Mouse (Mus musculus) heart, embryonic 15.5 days (tissue): Measurements from ENCODE around the gene Tnip3. TPM values are rescaled to one million over a fixed set of nuclear protein-coding genes. Genes with fewer than 3 reads are reported as not detected.
A peak's percentile ranks its signal among the peaks of the same experiment; 100 is the strongest.

Experiments
- ATAC-seq: fragments of 200-750 bp; cut with Nextera tagmentation; replicated peaks from 2 replicates; pipeline ENCODE4 v1.8.0; 2017; ENCODE audit warnings: low read depth, moderate TSS enrichment; ENCODE audit not compliant: insufficient number of reproducible peaks, insufficient read depth, low FRiP score
- H3K27ac ChIP-seq: fragments of 300-500 bp; sonication (generic); 2 replicates; pipeline ENCODE4 v1.5.1; 2015; ENCODE audit warnings: mild to moderate bottlenecking, inconsistent platforms
- H3K27me3 ChIP-seq: fragments of 300-500 bp; sonication (generic); 2 replicates; pipeline ENCODE4 v1.6.1; 2015; ENCODE audit warnings: inconsistent platforms
- H3K36me3 ChIP-seq: fragments of 300-500 bp; sonication (generic); 2 replicates; pipeline ENCODE4 v1.6.1; 2015; ENCODE audit warnings: mild to moderate bottlenecking, inconsistent platforms
- H3K4me1 ChIP-seq: fragments of 300-500 bp; sonication (generic); replicated peaks from 2 replicates; pipeline ENCODE4 v1.6.1; 2015; ENCODE audit warnings: inconsistent platforms
- H3K4me2 ChIP-seq: fragments of 300-500 bp; sonication (generic); 2 replicates; pipeline ENCODE4 v1.6.1; 2015; ENCODE audit warnings: inconsistent platforms, mild to moderate bottlenecking, moderate library complexity
- H3K4me3 ChIP-seq: fragments of 300-500 bp; sonication (generic); 2 replicates; pipeline ENCODE4 v1.5.1; 2015; ENCODE audit warnings: mild to moderate bottlenecking, inconsistent platforms
- H3K9ac ChIP-seq: fragments of 300-500 bp; sonication (generic); 2 replicates; pipeline ENCODE4 v1.6.1; 2015; ENCODE audit warnings: mild to moderate bottlenecking, inconsistent platforms
- H3K9me3 ChIP-seq: fragments of 300-500 bp; sonication (generic); replicated peaks from 2 replicates; pipeline ENCODE4 v1.6.1; 2016; ENCODE audit warnings: inconsistent platforms
- WGBS: fragments of 180-500 bp; shearing (Covaris S2); methylation state at CpG from one replicate; pipeline ENCODE4 v1.1.7; 2015; ENCODE audit warnings: mixed read lengths; 5-methylcytosine and 5-hydroxymethylcytosine counted together
- polyA plus RNA-seq: library from polyadenylated mRNA; unstranded; fragments of >200 nt; fragmentation: Nextera tagmentation; extraction: Ambion mirVana; gene quantifications from 2 replicates; pipeline ENCODE4 v1.2.1, GENCODE M21; 2015

Tnip3 gene
- polyA plus RNA-seq, 1 experiment from 2014 or later, result 1.1 TPM

- H3K4me2 ChIP-seq, result no peak overlapping the region
- no peak overlapping the region for H3K9ac ChIP-seq
- H3K27ac ChIP-seq, result peak overlapping the region; percentile 75
- no peaks in the 10 kb centered on the region for H3K36me3 ChIP-seq
- ATAC-seq, result peak; percentile 85
- no peak overlapping the region for H3K4me3 ChIP-seq
- no peaks in the 10 kb centered on the region for H3K27me3 ChIP-seq
- peaks cover 12% of the 10 kb centered on the region for H3K4me1 ChIP-seq
- H3K9me3 ChIP-seq, result no peaks in the 10 kb centered on the region
Measured at GRCm38 (mm10) chr6:65611834-65612233, 86.7 kb downstream of the Tnip3 start.

GRCm38 (mm10) chr6:65613924-65614585 lies 88.9 kb downstream of the Tnip3 start:
- H3K36me3 ChIP-seq, result no peaks in the 10 kb centered on the region
- no peak overlapping the region for H3K27ac ChIP-seq
- no peak overlapping the region for H3K4me3 ChIP-seq
- no peaks in the 10 kb centered on the region for H3K27me3 ChIP-seq
- H3K9ac ChIP-seq, result no peak overlapping the region
- H3K9me3 ChIP-seq, result no peaks in the 10 kb centered on the region
- peaks cover 12% of the 10 kb centered on the region for H3K4me1 ChIP-seq
- ATAC-seq, result no peak
- no peak overlapping the region for H3K4me2 ChIP-seq

- 63% methylated on average over 4 of the region's 4 CpGs for WGBS
- Histone ChIP-seq H3K4me1 (peaks cover 12% of the 10 kb centered on the region), H3K4me2 (no peak overlapping the region), H3K36me3 (no peaks in the 10 kb centered on the region), H3K9ac (no peak overlapping the region), H3K9me3 (no peaks in the 10 kb centered on the region), H3K27me3 (no peaks in the 10 kb centered on the region), H3K4me3 (no peak overlapping the region), H3K27ac (no peak overlapping the region)
- ATAC-seq, result no peak
Measured at GRCm38 (mm10) chr6:65615641-65616040, 90.5 kb downstream of the Tnip3 start.

- no peak overlapping the region for H3K4me2 ChIP-seq
- H3K9ac ChIP-seq, result no peak overlapping the region
- H3K36me3 ChIP-seq, result no peaks in the 10 kb centered on the region
- no peak overlapping the region for H3K4me3 ChIP-seq
- H3K27me3 ChIP-seq, result no peaks in the 10 kb centered on the region
- no peak overlapping the region for H3K27ac ChIP-seq
- ATAC-seq, result no peak
- H3K4me1 ChIP-seq, result peaks cover 5% of the 10 kb centered on the region; the same call in 1 of the 2 replicates
- no peaks in the 10 kb centered on the region for H3K9me3 ChIP-seq
Measured at GRCm38 (mm10) chr6:65621260-65621659, 96.1 kb downstream of the Tnip3 start.

DNA sequence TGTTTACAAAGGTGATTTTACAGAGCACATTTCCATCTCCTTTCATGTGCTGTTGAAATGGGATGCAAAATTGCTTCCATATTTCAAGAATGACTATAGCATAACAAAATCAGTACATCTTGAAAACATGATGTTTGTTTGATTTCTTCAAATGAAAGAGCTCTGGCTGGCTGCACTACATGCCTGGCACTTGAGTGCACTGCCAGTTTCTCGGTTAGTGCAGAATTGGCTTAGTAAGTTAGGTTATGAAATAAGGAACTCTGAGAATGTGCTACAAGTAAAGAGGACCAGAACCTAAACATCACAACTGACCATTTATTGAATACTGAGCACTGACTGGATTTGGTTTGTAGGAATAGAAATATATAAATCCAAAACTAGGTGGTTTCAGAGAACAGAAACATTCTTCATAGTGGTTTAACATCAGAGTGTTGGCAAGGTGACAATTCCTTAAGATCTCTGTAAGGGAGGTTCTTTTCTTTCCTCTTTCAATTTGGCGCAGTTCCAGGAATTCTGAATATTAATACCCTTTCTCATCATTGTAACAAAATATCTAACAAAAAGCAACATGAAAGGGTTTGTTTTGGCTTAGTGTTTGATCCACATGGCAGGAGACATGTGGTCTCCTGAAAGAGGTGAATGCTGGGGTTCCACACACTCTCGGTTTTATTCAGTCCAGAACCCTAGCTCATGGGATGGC lies 98.1 kb downstream of the Tnip3 start:
- ATAC-seq, result no peak
- H3K27me3 ChIP-seq, result no peaks in the 10 kb centered on the region
- H3K27ac ChIP-seq, result no peak overlapping the region
- H3K4me3 ChIP-seq, result no peak overlapping the region
- H3K36me3 ChIP-seq, result no peaks in the 10 kb centered on the region
- no peak overlapping the region for H3K4me2 ChIP-seq
- peaks cover 5% of the 10 kb centered on the region; the same call in 1 of the 2 replicates for H3K4me1 ChIP-seq
- no peaks in the 10 kb centered on the region for H3K9me3 ChIP-seq
- H3K9ac ChIP-seq, result no peak overlapping the region
- 76% methylated on average over 3 of the region's 3 CpGs for WGBS

GRCm38 (mm10) chr6:65630578-65630977 lies 105.5 kb downstream of the Tnip3 start:
- ATAC-seq, result no peak
- no peaks in the 10 kb centered on the region for H3K9me3 ChIP-seq
- no peaks in the 10 kb centered on the region for H3K27me3 ChIP-seq
- no peaks in the 10 kb centered on the region for H3K36me3 ChIP-seq
- no peak overlapping the region for H3K9ac ChIP-seq
- no peak overlapping the region for H3K27ac ChIP-seq
- no peak overlapping the region for H3K4me2 ChIP-seq
- 47% methylated on average over 2 of the region's 2 CpGs for WGBS
- no peak overlapping the region for H3K4me3 ChIP-seq
- H3K4me1 ChIP-seq, result no peaks in the 10 kb centered on the region

DNA sequence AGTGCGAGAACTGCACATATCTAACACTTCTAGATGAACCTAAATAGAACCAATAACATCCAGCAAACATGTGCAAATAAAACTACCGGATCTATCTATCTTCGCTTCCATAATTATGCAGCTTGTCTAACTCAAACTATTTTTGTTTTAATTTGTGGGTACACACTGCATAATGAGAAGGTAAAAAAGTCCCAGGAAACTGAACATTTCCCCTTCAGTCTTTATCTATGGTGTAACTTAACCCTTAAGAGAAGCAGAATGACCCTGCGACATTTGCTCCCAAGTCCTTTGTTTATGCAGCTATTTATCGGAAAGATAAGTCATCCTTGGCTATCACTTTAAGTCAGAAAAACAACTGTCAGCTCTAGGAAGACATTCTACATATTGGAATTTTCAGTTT lies 107.1 kb downstream of the Tnip3 start:
- Histone ChIP-seq H3K36me3 (no peaks in the 10 kb centered on the region), H3K9me3 (no peaks in the 10 kb centered on the region), H3K4me1 (no peaks in the 10 kb centered on the region), H3K4me3 (no peak overlapping the region), H3K27me3 (no peaks in the 10 kb centered on the region), H3K27ac (no peak overlapping the region), H3K9ac (no peak overlapping the region), H3K4me2 (no peak overlapping the region)
- 60% methylated on average over 5 of the region's 5 CpGs for WGBS
- no peak for ATAC-seq

DNA sequence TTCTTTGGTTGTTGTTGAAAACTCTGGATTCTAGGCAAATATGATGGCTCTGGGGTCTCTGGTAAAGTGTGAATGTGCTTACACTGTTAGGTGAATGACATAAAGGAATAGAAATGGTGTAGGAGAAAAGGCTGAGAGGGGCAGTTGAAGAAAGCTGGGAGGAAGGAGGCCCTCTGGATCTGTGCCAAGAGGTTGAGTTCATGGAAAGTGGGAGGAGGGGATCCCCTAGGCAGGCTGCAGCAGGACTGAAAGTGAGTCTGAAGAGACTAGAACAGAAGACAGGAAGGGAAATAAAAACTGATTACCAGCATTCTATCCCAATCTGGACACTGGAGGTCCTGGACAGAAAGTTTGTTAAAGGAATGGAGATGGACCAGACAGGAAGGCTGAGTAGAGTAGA lies 117.3 kb downstream of the Tnip3 start:
- H3K27me3 ChIP-seq, result no peaks in the 10 kb centered on the region
- ATAC-seq, result no peak
- no peaks in the 10 kb centered on the region for H3K4me1 ChIP-seq
- H3K4me2 ChIP-seq, result no peak overlapping the region
- no peak overlapping the region for H3K9ac ChIP-seq
- no peak overlapping the region for H3K4me3 ChIP-seq
- H3K9me3 ChIP-seq, result peaks cover 9% of the 10 kb centered on the region
- H3K36me3 ChIP-seq, result no peaks in the 10 kb centered on the region
- H3K27ac ChIP-seq, result no peak overlapping the region

DNA sequence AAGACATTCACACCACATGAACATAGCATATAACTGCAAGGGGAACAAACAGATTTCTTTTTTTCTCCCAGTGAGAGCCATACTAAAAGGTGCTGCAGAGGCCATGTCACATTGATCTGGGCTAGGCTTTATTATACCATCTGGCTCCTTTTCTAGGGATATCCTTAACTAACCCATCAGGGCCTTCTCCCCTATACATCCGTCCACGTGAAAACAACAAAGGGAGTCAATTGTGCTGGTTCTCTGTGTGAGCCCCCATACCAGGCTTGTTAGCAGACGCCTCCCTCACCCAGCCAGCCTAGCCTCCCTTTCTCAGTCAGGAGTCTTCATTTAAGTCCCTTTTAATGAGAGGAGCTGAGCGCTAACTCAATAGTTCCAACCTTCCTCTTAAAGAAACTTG lies 119.0 kb downstream of the Tnip3 start:
- 80% methylated on average over 4 of the region's 4 CpGs for WGBS
- H3K36me3 ChIP-seq, result no peaks in the 10 kb centered on the region
- no peak overlapping the region for H3K9ac ChIP-seq
- H3K4me2 ChIP-seq, result no peak overlapping the region
- peaks cover under 1% of the 10 kb centered on the region; the same call in 1 of the 2 replicates for H3K9me3 ChIP-seq
- no peaks in the 10 kb centered on the region for H3K4me1 ChIP-seq
- no peak overlapping the region for H3K27ac ChIP-seq
- no peak for ATAC-seq
- no peak overlapping the region for H3K4me3 ChIP-seq
- H3K27me3 ChIP-seq, result no peaks in the 10 kb centered on the region

DNA sequence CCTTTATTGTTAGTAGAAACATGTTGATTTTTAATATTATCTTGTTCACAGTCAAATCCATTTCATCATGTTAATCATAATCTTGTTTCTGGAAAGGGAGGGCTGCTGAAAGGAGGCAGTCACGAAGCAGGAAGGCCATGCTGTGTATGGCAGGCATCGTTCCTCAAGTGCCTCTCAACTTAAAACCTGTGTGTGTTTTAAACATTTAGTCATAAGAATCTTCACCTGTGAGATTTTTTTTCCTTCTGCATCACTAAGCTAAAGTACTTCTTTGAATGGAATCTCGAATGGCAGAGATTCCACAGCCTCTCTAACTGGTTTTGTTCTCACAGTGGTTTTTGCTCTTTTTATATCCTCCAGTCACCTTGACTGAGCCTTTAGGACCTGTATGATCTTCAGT lies 121.3 kb downstream of the Tnip3 start:
- Histone ChIP-seq H3K27me3 (no peaks in the 10 kb centered on the region), H3K9ac (no peak overlapping the region), H3K4me1 (no peaks in the 10 kb centered on the region), H3K36me3 (no peaks in the 10 kb centered on the region), H3K27ac (no peak overlapping the region), H3K4me2 (no peak overlapping the region), H3K4me3 (no peak overlapping the region), H3K9me3 (no peaks in the 10 kb centered on the region)
- WGBS, result 65% methylated on average over 3 of the region's 3 CpGs
- no peak for ATAC-seq

DNA sequence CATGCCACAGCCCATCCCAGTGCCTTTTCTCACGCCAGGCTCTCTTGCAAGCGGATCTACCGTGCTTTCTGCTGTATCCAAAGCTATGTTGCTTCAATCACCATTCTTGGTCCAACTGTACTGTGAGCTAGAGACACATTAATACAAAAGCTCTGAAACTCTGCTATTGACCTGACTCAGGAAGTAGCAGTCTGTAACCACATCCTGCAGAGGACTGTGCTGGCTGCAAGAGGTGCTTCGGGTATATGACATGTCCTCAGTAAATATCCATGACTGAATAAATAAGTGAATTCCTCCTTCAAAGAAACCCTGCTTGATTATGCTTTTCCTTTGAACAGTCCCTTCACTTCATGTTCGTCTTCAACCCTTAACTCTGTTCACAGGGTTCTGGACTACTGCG lies 122.6 kb downstream of the Tnip3 start:
- 77% methylated on average over 6 of the region's 6 CpGs for WGBS
- no peaks in the 10 kb centered on the region for H3K27me3 ChIP-seq
- H3K27ac ChIP-seq, result no peak overlapping the region
- H3K36me3 ChIP-seq, result no peaks in the 10 kb centered on the region
- no peak for ATAC-seq
- H3K4me3 ChIP-seq, result no peak overlapping the region
- no peaks in the 10 kb centered on the region for H3K9me3 ChIP-seq
- H3K9ac ChIP-seq, result no peak overlapping the region
- no peaks in the 10 kb centered on the region for H3K4me1 ChIP-seq
- no peak overlapping the region for H3K4me2 ChIP-seq

DNA sequence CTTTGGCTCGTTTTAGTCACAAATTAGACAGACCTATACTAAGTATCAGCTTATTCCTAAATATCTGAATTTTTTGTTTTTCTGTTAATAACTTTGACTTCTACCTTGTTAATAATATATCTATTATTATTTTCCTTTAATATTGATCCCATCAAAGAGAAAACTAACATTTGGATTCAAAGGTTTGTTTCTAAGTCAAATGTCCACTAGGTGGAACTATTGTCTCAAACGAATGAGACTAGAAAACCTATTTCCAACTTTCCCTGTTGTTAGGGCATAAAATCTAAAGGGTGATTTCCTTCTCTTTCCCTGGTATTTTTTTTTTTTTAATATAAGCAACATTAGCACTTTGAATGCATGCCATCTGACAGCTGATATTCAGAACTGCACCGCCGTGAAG lies 126.3 kb downstream of the Tnip3 start:
- no peaks in the 10 kb centered on the region for H3K36me3 ChIP-seq
- H3K27me3 ChIP-seq, result no peaks in the 10 kb centered on the region
- H3K27ac ChIP-seq, result no peak overlapping the region
- no peaks in the 10 kb centered on the region for H3K9me3 ChIP-seq
- ATAC-seq, result no peak
- H3K4me2 ChIP-seq, result no peak overlapping the region
- H3K9ac ChIP-seq, result no peak overlapping the region
- no peak overlapping the region for H3K4me3 ChIP-seq
- WGBS, result 40% methylated on average over 4 of the region's 4 CpGs
- no peaks in the 10 kb centered on the region for H3K4me1 ChIP-seq
